8 mouse cellular contexts compared by ENCODE assay signal in the genomic region with DNA sequence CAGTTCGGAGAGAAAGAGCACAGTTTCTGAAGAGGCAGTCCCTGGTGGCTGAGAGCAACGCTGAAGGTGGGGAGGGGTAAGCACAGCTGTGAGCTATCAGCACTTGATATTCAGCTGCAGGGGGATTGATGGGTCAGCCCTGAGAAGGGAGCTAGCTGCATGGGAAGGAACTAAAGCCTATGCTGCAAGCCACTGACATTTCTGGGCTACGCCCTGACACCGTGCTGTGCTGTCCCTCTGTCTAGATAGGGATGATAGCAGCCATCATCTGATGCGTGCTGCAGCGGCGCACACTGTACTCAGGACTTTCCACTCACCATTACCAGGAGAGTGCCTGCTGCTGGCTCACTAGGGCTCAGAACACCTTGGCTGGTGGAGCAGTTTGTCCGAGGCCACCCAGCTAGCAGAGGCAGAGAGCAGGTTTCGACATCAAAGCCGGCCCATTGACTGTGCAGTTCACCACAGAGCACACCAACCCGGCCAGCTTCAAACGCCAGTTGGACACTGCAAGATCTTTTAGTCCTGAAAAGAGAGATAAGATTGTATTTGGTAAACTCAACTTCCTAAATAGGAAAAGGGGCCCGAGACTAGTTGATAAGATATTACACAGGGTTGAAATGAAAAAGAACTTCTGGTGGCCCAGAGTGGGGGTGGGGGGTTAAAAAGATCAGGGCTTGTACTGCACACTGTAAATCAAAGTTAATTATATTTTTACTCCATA.
DNase-seq lines count a peak whose midpoint lies in the region; ATAC-seq lines count a peak whose summit lies in the region.

No protein-coding gene starts in this region.

- DNase-seq in hindbrain, embryonic 14.5 days (ENCODE audit: low spot score), result no peak
- peak; percentile 20 to 32 for DNase-seq in adrenal gland, postnatal 36 days
- no peak for DNase-seq in cerebellum, postnatal 25 days
- DNase-seq in T-cell, adult 2 months (ENCODE audit: low spot score), result no peak

- WGBS in hindbrain, embryonic 13.5 days, result 42% methylated on average over 13 of the region's 13 CpGs
- 35% methylated on average over 13 of the region's 13 CpGs for WGBS in hindbrain, embryonic 14.5 days
- WGBS in limb, embryonic 13.5 days, result 12% methylated on average over 13 of the region's 13 CpGs
- 32% methylated on average over 13 of the region's 13 CpGs for WGBS in neural tube, embryonic 13.5 days
- 36% methylated on average over 13 of the region's 13 CpGs for WGBS in forebrain, embryonic 12.5 days

- H3K27me3 ChIP-seq in hindbrain, embryonic 13.5 days, result no peaks in the 10 kb centered on the region
- 0 out of 2 replicates have a peak, but pooled peaks cover 4% of the 10 kb centered on the region for H3K27me3 ChIP-seq in hindbrain, embryonic 14.5 days (ENCODE audit: control insufficient read depth, insufficient read depth, low read length)
- H3K27me3 ChIP-seq in limb, embryonic 13.5 days, result 0 out of 2 replicates have a peak, but pooled peaks cover 4% of the 10 kb centered on the region
- H3K27me3 ChIP-seq in neural tube, embryonic 13.5 days, result 0 out of 2 replicates have a peak, but pooled peaks cover 3% of the 10 kb centered on the region
- H3K27me3 ChIP-seq in forebrain, embryonic 12.5 days, result peaks cover 5% of the 10 kb centered on the region

- no peak overlapping the region for H3K27ac ChIP-seq in hindbrain, embryonic 13.5 days
- H3K27ac ChIP-seq in hindbrain, embryonic 14.5 days, result no peak overlapping the region
- no peak overlapping the region; the same call in 1 of the 2 replicates for H3K27ac ChIP-seq in limb, embryonic 13.5 days
- no peak overlapping the region for H3K27ac ChIP-seq in neural tube, embryonic 13.5 days (replicated peaks)
- H3K27ac ChIP-seq in forebrain, embryonic 12.5 days, result no peak overlapping the region

- no peaks in the 10 kb centered on the region for H3K36me3 ChIP-seq in hindbrain, embryonic 13.5 days
- H3K36me3 ChIP-seq in hindbrain, embryonic 14.5 days (replicated peaks; ENCODE audit: control insufficient read depth, insufficient read depth), result no peaks in the 10 kb centered on the region
- H3K36me3 ChIP-seq in limb, embryonic 13.5 days, result no peaks in the 10 kb centered on the region
- no peaks in the 10 kb centered on the region for H3K36me3 ChIP-seq in neural tube, embryonic 13.5 days
- H3K36me3 ChIP-seq in forebrain, embryonic 12.5 days (replicated peaks), result no peaks in the 10 kb centered on the region

- H3K4me3 ChIP-seq in hindbrain, embryonic 13.5 days, result no peak overlapping the region
- H3K4me3 ChIP-seq in hindbrain, embryonic 14.5 days (replicated peaks; ENCODE audit: low read length), result no peak overlapping the region
- H3K4me3 ChIP-seq in limb, embryonic 13.5 days, result no peak overlapping the region
- H3K4me3 ChIP-seq in neural tube, embryonic 13.5 days, result no peak overlapping the region
- H3K4me3 ChIP-seq in forebrain, embryonic 12.5 days (replicated peaks), result no peak overlapping the region

- no peaks in the 10 kb centered on the region for H3K9me3 ChIP-seq in hindbrain, embryonic 13.5 days
- H3K9me3 ChIP-seq in hindbrain, embryonic 14.5 days (ENCODE audit: control insufficient read depth, low read length), result no peaks in the 10 kb centered on the region
- no peaks in the 10 kb centered on the region for H3K9me3 ChIP-seq in limb, embryonic 13.5 days
- no peaks in the 10 kb centered on the region for H3K9me3 ChIP-seq in neural tube, embryonic 13.5 days
- no peaks in the 10 kb centered on the region for H3K9me3 ChIP-seq in forebrain, embryonic 12.5 days

- peak; percentile 36; the same call in 1 of the 2 replicates for ATAC-seq in hindbrain, embryonic 13.5 days (ENCODE audit: low FRiP score)
- no peak for ATAC-seq in hindbrain, embryonic 14.5 days (ENCODE audit: low FRiP score)
- peak; percentile 28; the same call in 1 of the 2 replicates for ATAC-seq in limb, embryonic 13.5 days (ENCODE audit: low FRiP score, low read depth)
- no peak for ATAC-seq in neural tube, embryonic 13.5 days (ENCODE audit: low read depth)
- ATAC-seq in forebrain, embryonic 12.5 days (ENCODE audit: low FRiP score), result no peak

- H3K4me1 ChIP-seq in hindbrain, embryonic 13.5 days (replicated peaks), result 0 out of 2 replicates have a peak, but pooled peaks cover 6% of the 10 kb centered on the region
- H3K4me1 ChIP-seq in hindbrain, embryonic 14.5 days (replicated peaks; ENCODE audit: control insufficient read depth, insufficient read depth, low read length), result no peaks in the 10 kb centered on the region
- H3K4me1 ChIP-seq in limb, embryonic 13.5 days, result peaks cover 20% of the 10 kb centered on the region
- H3K4me1 ChIP-seq in neural tube, embryonic 13.5 days (replicated peaks), result peaks cover 6% of the 10 kb centered on the region
- H3K4me1 ChIP-seq in forebrain, embryonic 12.5 days, result peaks cover 4% of the 10 kb centered on the region; the same call in 1 of the 2 replicates

- H3K9ac ChIP-seq in hindbrain, embryonic 13.5 days, result no peak overlapping the region
- no peak overlapping the region for H3K9ac ChIP-seq in hindbrain, embryonic 14.5 days
- H3K9ac ChIP-seq in limb, embryonic 13.5 days, result 0 out of 2 replicates have a peak overlapping the region, but pooled peaks have one; percentile 31
- no peak overlapping the region for H3K9ac ChIP-seq in neural tube, embryonic 13.5 days
- H3K9ac ChIP-seq in forebrain, embryonic 12.5 days, result no peak overlapping the region

- H3K4me2 ChIP-seq in hindbrain, embryonic 13.5 days, result no peak overlapping the region
- no peak overlapping the region for H3K4me2 ChIP-seq in hindbrain, embryonic 14.5 days (replicated peaks)
- H3K4me2 ChIP-seq in limb, embryonic 13.5 days (replicated peaks), result peak overlapping the region; percentile 34
- H3K4me2 ChIP-seq in neural tube, embryonic 13.5 days, result 0 out of 2 replicates have a peak overlapping the region, but pooled peaks have one; percentile 3
- H3K4me2 ChIP-seq in forebrain, embryonic 12.5 days, result no peak overlapping the region

Comparison
In these comparisons a context has a peak if more than half of its experiments do, and no peak if none do; other contexts are left out.
1. ATAC-seq: peak in hindbrain, embryonic 13.5 days (single experiment) and limb, embryonic 13.5 days (single experiment); none in hindbrain, embryonic 14.5 days (single experiment), neural tube, embryonic 13.5 days (single experiment) and forebrain, embryonic 12.5 days (single experiment).
2. H3K4me2 ChIP-seq: peak in limb, embryonic 13.5 days (single experiment) and neural tube, embryonic 13.5 days (single experiment); none in hindbrain, embryonic 13.5 days (single experiment), hindbrain, embryonic 14.5 days (single experiment) and forebrain, embryonic 12.5 days (single experiment).
3. DNase-seq: peak in adrenal gland, postnatal 36 days (2 of 2); none in hindbrain, embryonic 14.5 days (single experiment), cerebellum, postnatal 25 days (0 of 2) and T-cell, adult 2 months (single experiment).